Mouse (Mus musculus) embryonic facial prominence, embryonic 14.5 days (tissue): ENCODE data around the gene Khdc4. TPM values are rescaled to one million over a fixed set of nuclear protein-coding genes. Genes with fewer than 3 reads are reported as not detected.

Source experiments
- ATAC-seq: fragments of 200-750 bp; cut with Nextera tagmentation; 2 replicates; pipeline ENCODE4 v1.8.0; 2017; ENCODE audit warnings: low read depth, moderate number of reproducible peaks, moderate TSS enrichment
- DNase-seq: peaks from one replicate; pipeline ENCODE4 v3.0.0-alpha.2; 2015; ENCODE audit warnings: low spot score
- H3K27ac ChIP-seq: fragments of 300-500 bp; sonication (generic); replicated peaks from 2 replicates; pipeline ENCODE4 v1.5.1; 2014; ENCODE audit warnings: low read depth, mild to moderate bottlenecking, low read length, moderate library complexity
- H3K27me3 ChIP-seq: fragments of 300-500 bp; sonication (generic); replicated peaks from 2 replicates; pipeline ENCODE4 v1.6.1; 2014; ENCODE audit warnings: low read length; ENCODE audit not compliant: control insufficient read depth, insufficient read depth
- H3K36me3 ChIP-seq: fragments of 300-500 bp; sonication (generic); 2 replicates; pipeline ENCODE4 v1.6.1; 2014; ENCODE audit warnings: low read length, mixed read lengths; ENCODE audit not compliant: control insufficient read depth, insufficient read depth
- H3K4me1 ChIP-seq: fragments of 300-500 bp; sonication (generic); 2 replicates; pipeline ENCODE4 v1.6.1; 2014; ENCODE audit warnings: antibody characterized with exemption, low read length; ENCODE audit not compliant: control insufficient read depth, insufficient read depth
- H3K4me2 ChIP-seq: fragments of 300-500 bp; sonication (generic); 2 replicates; pipeline ENCODE4 v1.6.1; 2014; ENCODE audit warnings: low read depth, mild to moderate bottlenecking, low read length, moderate library complexity, mixed read lengths
- H3K4me3 ChIP-seq: fragments of 300-500 bp; sonication (generic); 2 replicates; pipeline ENCODE4 v1.5.1; 2014; ENCODE audit warnings: low read depth, mild to moderate bottlenecking, low read length
- H3K9ac ChIP-seq: fragments of 300-500 bp; sonication (generic); 2 replicates; pipeline ENCODE4 v1.6.1; 2014; ENCODE audit warnings: low read depth, mild to moderate bottlenecking, low read length, moderate library complexity, mixed read lengths
- H3K9me3 ChIP-seq: fragments of 300-500 bp; sonication (generic); 2 replicates; pipeline ENCODE4 v1.6.1; 2016; ENCODE audit warnings: low read length; ENCODE audit not compliant: control insufficient read depth
- WGBS: fragments of 180-500 bp; shearing (Covaris S2); extraction: QIAGEN DNeasy Blood & Tissue Kit; methylation state at CpG from one replicate; pipeline ENCODE4 v1.1.7; 2014; 5-methylcytosine and 5-hydroxymethylcytosine counted together
- polyA plus RNA-seq: library from polyadenylated mRNA; unstranded; fragments of >200 nt; fragmentation: Nextera tagmentation; extraction: Ambion mirVana; gene quantifications from 2 replicates; pipeline ENCODE4 v1.2.1, GENCODE M21; 2014

Gene Khdc4
- polyA plus RNA-seq, 1 experiment from 2014 or later, result 66.4 TPM

- DNase-seq, result no peak
- no peak overlapping the region for H3K27ac ChIP-seq
- H3K4me3 ChIP-seq, result no peak overlapping the region
- H3K9me3 ChIP-seq, result no peaks in the 10 kb centered on the region
- 77% methylated on average over 3 of the region's 3 CpGs for WGBS
- H3K27me3 ChIP-seq, result no peaks in the 10 kb centered on the region
- ATAC-seq, result no peak
- H3K4me2 ChIP-seq, result no peak overlapping the region
- no peak overlapping the region for H3K9ac ChIP-seq
- H3K4me1 ChIP-seq, result no peaks in the 10 kb centered on the region
- peaks cover 74% of the 10 kb centered on the region for H3K36me3 ChIP-seq
Measured at GRCm38 (mm10) chr3:88647076-88647475, 38.5 kb upstream of the Khdc4 start.

- Histone ChIP-seq H3K9ac (no peak overlapping the region), H3K4me1 (no peaks in the 10 kb centered on the region), H3K27ac (no peak overlapping the region), H3K36me3 (peaks cover 66% of the 10 kb centered on the region), H3K27me3 (no peaks in the 10 kb centered on the region), H3K9me3 (no peaks in the 10 kb centered on the region), H3K4me3 (no peak overlapping the region), H3K4me2 (no peak overlapping the region)
- DNase-seq (no peak), ATAC-seq (no peak)
- WGBS, result 90% methylated on average over 14 of the region's 14 CpGs
Measured at GRCm38 (mm10) chr3:88647779-88648413, 37.7 kb upstream of the Khdc4 start.

- Histone ChIP-seq H3K9ac (no peak overlapping the region), H3K4me2 (no peak overlapping the region), H3K36me3 (peaks cover 59% of the 10 kb centered on the region), H3K4me1 (no peaks in the 10 kb centered on the region), H3K27ac (no peak overlapping the region), H3K9me3 (no peaks in the 10 kb centered on the region), H3K27me3 (no peaks in the 10 kb centered on the region), H3K4me3 (no peak overlapping the region)
- no peak for DNase-seq
- ATAC-seq, result no peak
- 85% methylated on average over 12 of the region's 12 CpGs for WGBS
Measured at GRCm38 (mm10) chr3:88648452-88649168, 37.0 kb upstream of the Khdc4 start.

GRCm38 (mm10) chr3:88649186-88649585 is 36.4 kb upstream of the Khdc4 start:
- no peak overlapping the region for H3K4me2 ChIP-seq
- peaks cover 53% of the 10 kb centered on the region for H3K36me3 ChIP-seq
- no peak for DNase-seq
- no peak overlapping the region for H3K9ac ChIP-seq
- H3K27ac ChIP-seq, result no peak overlapping the region
- H3K4me3 ChIP-seq, result no peak overlapping the region
- H3K4me1 ChIP-seq, result no peaks in the 10 kb centered on the region
- 72% methylated on average over 10 of the region's 10 CpGs for WGBS
- no peaks in the 10 kb centered on the region for H3K27me3 ChIP-seq
- H3K9me3 ChIP-seq, result no peaks in the 10 kb centered on the region
- ATAC-seq, result no peak

- Histone ChIP-seq H3K4me2 (no peak overlapping the region), H3K9ac (no peak overlapping the region), H3K36me3 (peaks cover 45% of the 10 kb centered on the region), H3K4me1 (0 out of 2 replicates have a peak, but pooled peaks cover 5% of the 10 kb centered on the region), H3K4me3 (no peak overlapping the region), H3K27ac (no peak overlapping the region), H3K9me3 (no peaks in the 10 kb centered on the region), H3K27me3 (no peaks in the 10 kb centered on the region)
- ATAC-seq (no peak), DNase-seq (no peak)
- 95% methylated on average over 13 of the region's 13 CpGs for WGBS
Measured at GRCm38 (mm10) chr3:88649967-88650366, 35.6 kb upstream of the Khdc4 start.

- H3K9me3 ChIP-seq, result no peaks in the 10 kb centered on the region
- H3K4me3 ChIP-seq, result no peak overlapping the region
- no peak overlapping the region for H3K9ac ChIP-seq
- 67% methylated on average over 13 of the region's 13 CpGs for WGBS
- peaks cover 36% of the 10 kb centered on the region for H3K36me3 ChIP-seq
- no peak overlapping the region for H3K4me2 ChIP-seq
- H3K27me3 ChIP-seq, result no peaks in the 10 kb centered on the region
- 0 out of 2 replicates have a peak, but pooled peaks cover 5% of the 10 kb centered on the region for H3K4me1 ChIP-seq
- no peak for ATAC-seq
- DNase-seq, result no peak
- no peak overlapping the region for H3K27ac ChIP-seq
Measured at GRCm38 (mm10) chr3:88650713-88651504, 34.7 kb upstream of the Khdc4 start.

- ATAC-seq (no peak), DNase-seq (no peak)
- Histone ChIP-seq H3K27ac (no peak overlapping the region), H3K9me3 (no peaks in the 10 kb centered on the region), H3K9ac (no peak overlapping the region), H3K27me3 (no peaks in the 10 kb centered on the region), H3K4me2 (no peak overlapping the region), H3K4me1 (0 out of 2 replicates have a peak, but pooled peaks cover 5% of the 10 kb centered on the region), H3K36me3 (peaks cover 25% of the 10 kb centered on the region), H3K4me3 (no peak overlapping the region)
- 79% methylated on average over 18 of the region's 18 CpGs for WGBS
Measured at GRCm38 (mm10) chr3:88651669-88652618, 33.7 kb upstream of the Khdc4 start.
